Mouse (Mus musculus): ENCODE results near the gene Rbm8a. TPM values are rescaled to one million over a fixed set of nuclear protein-coding genes. Genes with fewer than 3 reads are reported as not detected.

Gene Rbm8a
- polyA plus RNA-seq, 1 experiment: 344 TPM

GRCm38 (mm10) chr3:96636448-96636847 is 6.7 kb downstream of the Rbm8a start:
- no peaks in the 10 kb centered on the region for H3K4me1 ChIP-seq (ENCODE audit: control insufficient read depth, insufficient read depth, low read length)
- H3K9me3 ChIP-seq (replicated peaks; ENCODE audit: control insufficient read depth, insufficient read depth, low read length, poor library complexity, severe bottlenecking): no peaks in the 10 kb centered on the region
- TF ChIP-seq POLR2A (IDR thresholded peaks at IDR 0.05; ENCODE audit: insufficient read depth, low read length): no peak
- TF ChIP-seq EP300 (IDR thresholded peaks at IDR 0.05; ENCODE audit: insufficient read depth, low read depth, low read length): no peak
- TF ChIP-seq CTCF (IDR thresholded peaks at IDR 0.05; ENCODE audit: low read depth, low read length): no peak
- H3K27me3 ChIP-seq (ENCODE audit: control insufficient read depth, insufficient read depth, low read length, poor library complexity, severe bottlenecking): no peaks in the 10 kb centered on the region
- peaks cover 18% of the 10 kb centered on the region for H3K36me3 ChIP-seq (ENCODE audit: control insufficient read depth, insufficient read depth, low read length, poor library complexity, severe bottlenecking)
- H3K27ac ChIP-seq (ENCODE audit: insufficient read depth, low read length): no peak overlapping the region
- peak overlapping the region; percentile 88 for H3K9ac ChIP-seq (ENCODE audit: low read depth, poor library complexity, severe bottlenecking)
- H3K4me3 ChIP-seq (ENCODE audit: low read depth, low read length): peak overlapping the region; percentile 23

GRCm38 (mm10) chr3:96639219-96639618 is 9.5 kb downstream of the Rbm8a start:
- Histone ChIP-seq H3K27ac (ENCODE audit: insufficient read depth, low read length) (no peak overlapping the region), H3K9ac (ENCODE audit: low read depth, poor library complexity, severe bottlenecking) (no peak overlapping the region), H3K4me1 (ENCODE audit: control insufficient read depth, insufficient read depth, low read length) (no peaks in the 10 kb centered on the region), H3K36me3 (ENCODE audit: control insufficient read depth, insufficient read depth, low read length, poor library complexity, severe bottlenecking) (peaks cover 10% of the 10 kb centered on the region), H3K4me3 (ENCODE audit: low read depth, low read length) (no peak overlapping the region), H3K27me3 (ENCODE audit: control insufficient read depth, insufficient read depth, low read length, poor library complexity, severe bottlenecking) (no peaks in the 10 kb centered on the region), H3K9me3 (replicated peaks; ENCODE audit: control insufficient read depth, insufficient read depth, low read length, poor library complexity, severe bottlenecking) (no peaks in the 10 kb centered on the region)
- peak; percentile 64 for TF ChIP-seq CTCF (IDR thresholded peaks at IDR 0.05; ENCODE audit: low read depth, low read length)
- TF ChIP-seq POLR2A (IDR thresholded peaks at IDR 0.05; ENCODE audit: insufficient read depth, low read length): no peak
- TF ChIP-seq EP300 (IDR thresholded peaks at IDR 0.05; ENCODE audit: insufficient read depth, low read depth, low read length): no peak

GRCm38 (mm10) chr3:96645018-96645649 is 15.4 kb downstream of the Rbm8a start, which contains the start of gene Itga10:
Gene Itga10, plus strand, starts transcription at chr3:96645584.
- TF ChIP-seq POLR2A (IDR thresholded peaks at IDR 0.05; ENCODE audit: insufficient read depth, low read length) (no peak), CTCF (IDR thresholded peaks at IDR 0.05; ENCODE audit: low read depth, low read length) (peak; percentile 59)
- H3K36me3 ChIP-seq (ENCODE audit: control insufficient read depth, insufficient read depth, low read length, poor library complexity, severe bottlenecking): peaks cover 5% of the 10 kb centered on the region; the same call in 1 of the 2 replicates
- H3K4me3 ChIP-seq (ENCODE audit: low read depth, low read length): no peak within 1 kb of the TSS
- H3K4me1 ChIP-seq (ENCODE audit: control insufficient read depth, insufficient read depth, low read length): no peaks in the 10 kb centered on the region
- H3K27ac ChIP-seq (ENCODE audit: insufficient read depth, low read length): no peak within 1 kb of the TSS
- no peaks in the 10 kb centered on the region for H3K27me3 ChIP-seq (ENCODE audit: control insufficient read depth, insufficient read depth, low read length, poor library complexity, severe bottlenecking)
- no peaks in the 10 kb centered on the region for H3K9me3 ChIP-seq (replicated peaks; ENCODE audit: control insufficient read depth, insufficient read depth, low read length, poor library complexity, severe bottlenecking)
- no peak within 1 kb of the TSS for H3K9ac ChIP-seq (ENCODE audit: low read depth, poor library complexity, severe bottlenecking)

- H3K9ac ChIP-seq (ENCODE audit: low read depth, poor library complexity, severe bottlenecking): no peak overlapping the region
Observed at GRCm38 (mm10) chr3:96647365-96647764, 17.6 kb downstream of the Rbm8a start.

GRCm38 (mm10) chr3:96660901-96661300 is 31.2 kb downstream of the Rbm8a start:
- no peak overlapping the region for H3K9ac ChIP-seq (ENCODE audit: low read depth, poor library complexity, severe bottlenecking)
- H3K27ac ChIP-seq (ENCODE audit: insufficient read depth, low read length): no peak overlapping the region
- H3K27me3 ChIP-seq (ENCODE audit: control insufficient read depth, insufficient read depth, low read length, poor library complexity, severe bottlenecking): no peaks in the 10 kb centered on the region
- H3K36me3 ChIP-seq (ENCODE audit: control insufficient read depth, insufficient read depth, low read length, poor library complexity, severe bottlenecking): no peaks in the 10 kb centered on the region
- H3K4me1 ChIP-seq (ENCODE audit: control insufficient read depth, insufficient read depth, low read length): no peaks in the 10 kb centered on the region
- no peak for TF ChIP-seq CTCF (IDR thresholded peaks at IDR 0.05; ENCODE audit: low read depth, low read length)
- no peak for TF ChIP-seq POLR2A (IDR thresholded peaks at IDR 0.05; ENCODE audit: insufficient read depth, low read length)
- no peak for TF ChIP-seq EP300 (IDR thresholded peaks at IDR 0.05; ENCODE audit: insufficient read depth, low read depth, low read length)
- H3K4me3 ChIP-seq (ENCODE audit: low read depth, low read length): no peak overlapping the region
- no peaks in the 10 kb centered on the region for H3K9me3 ChIP-seq (replicated peaks; ENCODE audit: control insufficient read depth, insufficient read depth, low read length, poor library complexity, severe bottlenecking)

More at GRCm38 (mm10) chr3:96647365-96647764, 17.6 kb downstream of the Rbm8a start:
- Histone ChIP-seq H3K4me1 (ENCODE audit: control insufficient read depth, insufficient read depth, low read length) (peaks cover 2% of the 10 kb centered on the region), H3K27me3 (ENCODE audit: control insufficient read depth, insufficient read depth, low read length, poor library complexity, severe bottlenecking) (no peaks in the 10 kb centered on the region), H3K27ac (ENCODE audit: insufficient read depth, low read length) (no peak overlapping the region), H3K9me3 (replicated peaks; ENCODE audit: control insufficient read depth, insufficient read depth, low read length, poor library complexity, severe bottlenecking) (no peaks in the 10 kb centered on the region), H3K4me3 (ENCODE audit: low read depth, low read length) (no peak overlapping the region), H3K36me3 (ENCODE audit: control insufficient read depth, insufficient read depth, low read length, poor library complexity, severe bottlenecking) (peaks cover 5% of the 10 kb centered on the region; the same call in 1 of the 2 replicates)
- no peak for TF ChIP-seq EP300 (IDR thresholded peaks at IDR 0.05; ENCODE audit: insufficient read depth, low read depth, low read length)

- no peak for TF ChIP-seq EP300 (IDR thresholded peaks at IDR 0.05; ENCODE audit: insufficient read depth, low read depth, low read length)
- no peak for TF ChIP-seq POLR2A (IDR thresholded peaks at IDR 0.05; ENCODE audit: insufficient read depth, low read length)
- TF ChIP-seq CTCF (IDR thresholded peaks at IDR 0.05; ENCODE audit: low read depth, low read length): no peak
- Histone ChIP-seq H3K9me3 (replicated peaks; ENCODE audit: control insufficient read depth, insufficient read depth, low read length, poor library complexity, severe bottlenecking) (no peaks in the 10 kb centered on the region), H3K27me3 (ENCODE audit: control insufficient read depth, insufficient read depth, low read length, poor library complexity, severe bottlenecking) (no peaks in the 10 kb centered on the region), H3K27ac (ENCODE audit: insufficient read depth, low read length) (peak overlapping the region; percentile 35), H3K4me3 (ENCODE audit: low read depth, low read length) (peak overlapping the region; percentile 18; the same call in 1 of the 2 replicates), H3K9ac (ENCODE audit: low read depth, poor library complexity, severe bottlenecking) (peak overlapping the region; percentile 34), H3K36me3 (ENCODE audit: control insufficient read depth, insufficient read depth, low read length, poor library complexity, severe bottlenecking) (no peaks in the 10 kb centered on the region), H3K4me1 (ENCODE audit: control insufficient read depth, insufficient read depth, low read length) (no peaks in the 10 kb centered on the region)
Observed at GRCm38 (mm10) chr3:96662731-96663316, 33.1 kb downstream of the Rbm8a start.
